Mouse (Mus musculus): ENCODE data around the gene Rgs13. TPM values are rescaled to one million over a fixed set of nuclear protein-coding genes. Genes with fewer than 3 reads are reported as not detected.
"Not testable (repeated sequence)": the region's sequence is repeated elsewhere in the genome, so short reads cannot be mapped to it uniquely, and the experiment has no call there.

Rgs13 gene
- polyA plus RNA-seq, 1 experiment from 2014 or later = not detected

GRCm38 (mm10) chr1:144149997-144150396 lies 27.2 kb downstream of the Rgs13 start:
- Histone ChIP-seq H3K27ac (no peak overlapping the region), H3K4me3 (replicated peaks) (no peak overlapping the region), H3K4me1 (no peaks in the 10 kb centered on the region), H3K9me3 (replicated peaks) (no peaks in the 10 kb centered on the region), H3K27me3 (no peaks in the 10 kb centered on the region), H3K4me2 (no peak overlapping the region), H3K36me3 (no peaks in the 10 kb centered on the region), H3K9ac (no peak overlapping the region)
- no peak for ATAC-seq (replicated peaks; ENCODE audit: low FRiP score)
- 81% methylated on average over 3 of the region's 3 CpGs for WGBS

GRCm38 (mm10) chr1:144141398-144141797 lies 35.8 kb downstream of the Rgs13 start:
- H3K36me3 ChIP-seq; H3K27ac ChIP-seq; H3K4me2 ChIP-seq; H3K9me3 ChIP-seq (replicated peaks); H3K4me3 ChIP-seq (replicated peaks); ATAC-seq (replicated peaks; ENCODE audit: low FRiP score); H3K4me1 ChIP-seq; H3K9ac ChIP-seq; H3K27me3 ChIP-seq: not testable (repeated sequence)
- 75% methylated on average over 2 of the region's 2 CpGs for WGBS

GRCm38 (mm10) chr1:144139847-144140246 lies 37.3 kb downstream of the Rgs13 start:
- Histone ChIP-seq H3K9me3 (replicated peaks) (no peaks in the 10 kb centered on the region), H3K4me3 (replicated peaks) (no peak overlapping the region), H3K4me2 (no peak overlapping the region), H3K36me3 (no peaks in the 10 kb centered on the region), H3K27ac (no peak overlapping the region), H3K4me1 (no peaks in the 10 kb centered on the region), H3K27me3 (no peaks in the 10 kb centered on the region), H3K9ac (no peak overlapping the region)
- 81% methylated on average over 1 of the region's 1 CpGs for whole genome bisulfite sequencing
- ATAC-seq (replicated peaks; ENCODE audit: low FRiP score) = no peak

- ATAC-seq (replicated peaks; ENCODE audit: low FRiP score) = no peak
- WGBS = 74% methylated on average over 7 of the region's 7 CpGs
- H3K4me1 ChIP-seq = no peaks in the 10 kb centered on the region
Measured at GRCm38 (mm10) chr1:144127965-144128364, 49.2 kb downstream of the Rgs13 start.

GRCm38 (mm10) chr1:144120042-144120441 lies 57.1 kb downstream of the Rgs13 start:
- Histone ChIP-seq H3K4me2 (no peak overlapping the region), H3K9me3 (replicated peaks) (no peaks in the 10 kb centered on the region), H3K9ac (no peak overlapping the region), H3K4me1 (no peaks in the 10 kb centered on the region), H3K4me3 (replicated peaks) (no peak overlapping the region), H3K27ac (no peak overlapping the region), H3K36me3 (no peaks in the 10 kb centered on the region), H3K27me3 (no peaks in the 10 kb centered on the region)
- no peak for ATAC-seq (replicated peaks; ENCODE audit: low FRiP score)
- 89% methylated on average over 4 of the region's 4 CpGs for WGBS

More at GRCm38 (mm10) chr1:144127965-144128364, 49.2 kb downstream of the Rgs13 start:
- H3K4me3 ChIP-seq (replicated peaks) = no peak overlapping the region
- no peak overlapping the region for H3K4me2 ChIP-seq
- no peaks in the 10 kb centered on the region for H3K9me3 ChIP-seq (replicated peaks)
- no peaks in the 10 kb centered on the region for H3K27me3 ChIP-seq
- H3K9ac ChIP-seq = no peak overlapping the region
- H3K27ac ChIP-seq = no peak overlapping the region
- H3K36me3 ChIP-seq = no peaks in the 10 kb centered on the region

GRCm38 (mm10) chr1:144119456-144119855 lies 57.7 kb downstream of the Rgs13 start:
- H3K4me2 ChIP-seq = no peak overlapping the region
- no peak overlapping the region for H3K9ac ChIP-seq
- H3K4me3 ChIP-seq (replicated peaks) = no peak overlapping the region
- no peaks in the 10 kb centered on the region for H3K36me3 ChIP-seq
- ATAC-seq (replicated peaks; ENCODE audit: low FRiP score) = no peak
- H3K27ac ChIP-seq = no peak overlapping the region
- H3K9me3 ChIP-seq (replicated peaks) = no peaks in the 10 kb centered on the region
- H3K27me3 ChIP-seq = no peaks in the 10 kb centered on the region
- WGBS = 68% methylated on average over 2 of the region's 2 CpGs
- no peaks in the 10 kb centered on the region for H3K4me1 ChIP-seq

GRCm38 (mm10) chr1:144115848-144116727 lies 61.1 kb downstream of the Rgs13 start:
- H3K9me3 ChIP-seq (replicated peaks) = no peaks in the 10 kb centered on the region
- WGBS = 79% methylated on average over 6 of the region's 6 CpGs
- no peak overlapping the region for H3K4me3 ChIP-seq (replicated peaks)
- no peak for ATAC-seq (replicated peaks; ENCODE audit: low FRiP score)
- no peak overlapping the region for H3K9ac ChIP-seq
- no peaks in the 10 kb centered on the region for H3K36me3 ChIP-seq
- H3K27me3 ChIP-seq = no peaks in the 10 kb centered on the region
- H3K27ac ChIP-seq = no peak overlapping the region
- H3K4me2 ChIP-seq = no peak overlapping the region
- no peaks in the 10 kb centered on the region for H3K4me1 ChIP-seq

- Histone ChIP-seq H3K27ac (no peak overlapping the region), H3K4me2 (no peak overlapping the region), H3K36me3 (no peaks in the 10 kb centered on the region), H3K4me3 (replicated peaks) (no peak overlapping the region), H3K9me3 (replicated peaks) (no peaks in the 10 kb centered on the region), H3K9ac (no peak overlapping the region), H3K4me1 (no peaks in the 10 kb centered on the region), H3K27me3 (no peaks in the 10 kb centered on the region)
- WGBS = 75% methylated on average over 6 of the region's 6 CpGs
- no peak for ATAC-seq (replicated peaks; ENCODE audit: low FRiP score)
Measured at GRCm38 (mm10) chr1:144113438-144114074, 63.6 kb downstream of the Rgs13 start.

- Histone ChIP-seq H3K4me2 (no peak overlapping the region), H3K4me1 (no peaks in the 10 kb centered on the region), H3K27ac (no peak overlapping the region), H3K9me3 (replicated peaks) (no peaks in the 10 kb centered on the region), H3K36me3 (no peaks in the 10 kb centered on the region), H3K9ac (no peak overlapping the region), H3K4me3 (replicated peaks) (no peak overlapping the region), H3K27me3 (no peaks in the 10 kb centered on the region)
- WGBS = 61% methylated on average over 2 of the region's 2 CpGs
- ATAC-seq (replicated peaks; ENCODE audit: low FRiP score) = no peak
Measured at GRCm38 (mm10) chr1:144112946-144113345, 64.2 kb downstream of the Rgs13 start.

GRCm38 (mm10) chr1:144098587-144099258 lies 78.4 kb downstream of the Rgs13 start:
- 74% methylated on average over 1 of the region's 1 CpGs for WGBS
- Histone ChIP-seq H3K4me2 (no peak overlapping the region), H3K36me3 (no peaks in the 10 kb centered on the region), H3K9me3 (replicated peaks) (no peaks in the 10 kb centered on the region), H3K27me3 (no peaks in the 10 kb centered on the region), H3K9ac (no peak overlapping the region), H3K27ac (no peak overlapping the region), H3K4me3 (replicated peaks) (no peak overlapping the region), H3K4me1 (no peaks in the 10 kb centered on the region)
- no peak for ATAC-seq (replicated peaks; ENCODE audit: low FRiP score)

GRCm38 (mm10) chr1:144090410-144090809 lies 86.8 kb downstream of the Rgs13 start:
- no peaks in the 10 kb centered on the region for H3K9me3 ChIP-seq (replicated peaks)
- no peak overlapping the region for H3K27ac ChIP-seq
- WGBS = 88% methylated on average over 1 of the region's 1 CpGs
- H3K4me2 ChIP-seq = no peak overlapping the region
- H3K9ac ChIP-seq = no peak overlapping the region
- H3K4me1 ChIP-seq = no peaks in the 10 kb centered on the region
- no peaks in the 10 kb centered on the region for H3K27me3 ChIP-seq
- ATAC-seq (replicated peaks; ENCODE audit: low FRiP score) = no peak
- H3K36me3 ChIP-seq = no peaks in the 10 kb centered on the region
- no peak overlapping the region for H3K4me3 ChIP-seq (replicated peaks)
